Mouse (Mus musculus) mouse embryonic stem cell (cell line): ENCODE measurements around the gene Myo1e.

ENCODE experiments used
- in situ Hi-C, 2 experiments: fragments of 300-500 bp; cut with MboI; formaldehyde crosslinking; loops; 1 replicate in 1 of 2; 3 replicates in 1 of 2; pipeline ENCODE4 v1.14.3; 2019 to 2020; ENCODE audit warnings: low sequenced_read_pairs in 2 of 2, low pct_unique_long_range_greater_than_20kb in 1 of 2, mixed read lengths in 1 of 2; ENCODE audit not compliant: unreplicated experiment in 1 of 2

Myo1e gene

GRCm38 (mm10) chr9:70382091-70382490, 174.9 kb downstream of the Myo1e start:
- in situ Hi-C loops = no loop called here

- in situ Hi-C loops = no loop called here
These were observed 176.6 kb downstream of the Myo1e start for GRCm38 (mm10) chr9:70383750-70384149.

- in situ Hi-C loops = no loop called here
These were observed 177.3 kb downstream of the Myo1e start for GRCm38 (mm10) chr9:70384494-70384893.

- in situ Hi-C loops = no loop called here
These were observed 178.0 kb downstream of the Myo1e start for GRCm38 (mm10) chr9:70384958-70385728.

- in situ Hi-C loops = no loop called here
These were observed 180.4 kb downstream of the Myo1e start for GRCm38 (mm10) chr9:70387410-70388119.

- in situ Hi-C loops = no loop called here
These were observed 182.4 kb downstream of the Myo1e start for GRCm38 (mm10) chr9:70389548-70389947.

GRCm38 (mm10) chr9:70391042-70391441, 183.9 kb downstream of the Myo1e start:
- in situ Hi-C loops = no loop called here

- in situ Hi-C loops = no loop called here
These were observed 184.8 kb downstream of the Myo1e start for GRCm38 (mm10) chr9:70391660-70392562.

- in situ Hi-C loops = no loop called here
These were observed 185.4 kb downstream of the Myo1e start for GRCm38 (mm10) chr9:70392563-70392907.

- in situ Hi-C loops = no loop called here
These were observed 188.5 kb downstream of the Myo1e start for GRCm38 (mm10) chr9:70395617-70396016.

GRCm38 (mm10) chr9:70396083-70396482, 188.9 kb downstream of the Myo1e start:
- in situ Hi-C loops = no loop called here

- in situ Hi-C loops = loop anchor here in 1 of 2 experiments (5.0 to 10.0 kb wide), 2 partner anchors 105 to 197 kb away; partner anchors contain the start of gene Myo1e
These were observed 194.9 kb downstream of the Myo1e start for GRCm38 (mm10) chr9:70401937-70402539.

- in situ Hi-C loops = loop anchor here in 1 of 2 experiments (10.0 kb wide), 1 partner anchor 202 kb away; the partner anchor contains the start of gene Myo1e
These were observed 199.4 kb downstream of the Myo1e start for GRCm38 (mm10) chr9:70406596-70406995.

GRCm38 (mm10) chr9:70408791-70409190, 201.6 kb downstream of the Myo1e start:
- in situ Hi-C loops = loop anchor here in 1 of 2 experiments (10.0 kb wide), 1 partner anchor 204 kb away; the partner anchor contains the start of gene Myo1e

- in situ Hi-C loops = loop anchor here in 1 of 2 experiments (10.0 kb wide), 1 partner anchor 205 kb away; the partner anchor contains the start of gene Myo1e
These were observed 202.6 kb downstream of the Myo1e start for GRCm38 (mm10) chr9:70409743-70410142.

GRCm38 (mm10) chr9:70410668-70411067, 203.5 kb downstream of the Myo1e start:
- in situ Hi-C loops = no loop called here

GRCm38 (mm10) chr9:70413038-70413437, 205.9 kb downstream of the Myo1e start:
- in situ Hi-C loops = no loop called here

- in situ Hi-C loops = loop anchor here in 1 of 2 experiments (5.0 kb wide), 1 partner anchor 91 kb away; no protein-coding TSS in a partner anchor
These were observed 209.3 kb downstream of the Myo1e start for GRCm38 (mm10) chr9:70416412-70416811.
